Mouse (Mus musculus) urinary bladder, postnatal 0 days (tissue): ENCODE results near the gene Naa35. TPM values are rescaled to one million over a fixed set of nuclear protein-coding genes. Genes with fewer than 3 reads are reported as not detected.

ENCODE experiments used
- polyA plus RNA-seq: library from polyadenylated mRNA; unstranded; fragments of >200 nt; fragmentation: Nextera tagmentation; extraction: Ambion mirVana; gene quantifications from 2 replicates; pipeline ENCODE4 v1.2.1, GENCODE M21; 2015

Naa35 gene
- 46.9 and 55.7 TPM in 2 replicates for polyA plus RNA-seq

DNA sequence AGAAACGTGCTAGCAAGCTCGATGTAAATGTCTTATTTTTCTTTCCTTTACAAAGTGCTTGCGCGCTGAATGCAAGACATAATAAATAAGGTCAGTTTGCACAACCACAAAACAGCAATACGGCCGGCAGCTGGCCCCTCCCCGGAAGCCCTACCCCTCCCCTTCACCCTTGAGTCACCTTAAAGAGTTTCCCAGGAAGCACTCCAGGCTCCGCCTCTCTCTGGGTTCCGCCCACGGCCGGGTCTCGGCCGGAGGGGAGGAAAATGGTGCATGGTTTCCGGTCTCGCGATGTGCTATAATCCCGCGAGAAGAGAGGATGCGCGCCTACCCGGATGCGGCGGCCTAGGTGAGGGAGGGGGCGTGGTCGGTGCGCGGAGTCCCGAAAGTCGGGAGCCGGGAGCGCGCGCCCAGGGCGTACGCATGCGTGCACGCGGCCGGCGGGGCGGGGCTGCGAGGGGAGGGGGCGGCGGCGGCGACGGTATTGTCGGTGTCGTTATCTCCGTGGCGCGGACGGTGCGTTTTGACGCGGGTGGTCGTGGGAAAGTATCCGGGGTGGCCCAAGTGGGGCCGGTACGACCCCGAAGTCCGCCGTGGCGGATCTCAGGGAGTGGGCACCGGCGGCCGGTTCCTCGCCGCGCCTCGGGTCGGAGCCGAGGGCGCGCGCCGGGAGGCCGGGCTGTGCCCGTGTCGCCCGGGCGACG, at the start of gene Naa35, which contains the start of gene Agtpbp1:
TSS of gene Naa35 (plus strand) at position 313 of the 701 bp plus-strand sequence.
TSS of gene Agtpbp1 (minus strand) at position 281 of the 701 bp plus-strand sequence.

DNA sequence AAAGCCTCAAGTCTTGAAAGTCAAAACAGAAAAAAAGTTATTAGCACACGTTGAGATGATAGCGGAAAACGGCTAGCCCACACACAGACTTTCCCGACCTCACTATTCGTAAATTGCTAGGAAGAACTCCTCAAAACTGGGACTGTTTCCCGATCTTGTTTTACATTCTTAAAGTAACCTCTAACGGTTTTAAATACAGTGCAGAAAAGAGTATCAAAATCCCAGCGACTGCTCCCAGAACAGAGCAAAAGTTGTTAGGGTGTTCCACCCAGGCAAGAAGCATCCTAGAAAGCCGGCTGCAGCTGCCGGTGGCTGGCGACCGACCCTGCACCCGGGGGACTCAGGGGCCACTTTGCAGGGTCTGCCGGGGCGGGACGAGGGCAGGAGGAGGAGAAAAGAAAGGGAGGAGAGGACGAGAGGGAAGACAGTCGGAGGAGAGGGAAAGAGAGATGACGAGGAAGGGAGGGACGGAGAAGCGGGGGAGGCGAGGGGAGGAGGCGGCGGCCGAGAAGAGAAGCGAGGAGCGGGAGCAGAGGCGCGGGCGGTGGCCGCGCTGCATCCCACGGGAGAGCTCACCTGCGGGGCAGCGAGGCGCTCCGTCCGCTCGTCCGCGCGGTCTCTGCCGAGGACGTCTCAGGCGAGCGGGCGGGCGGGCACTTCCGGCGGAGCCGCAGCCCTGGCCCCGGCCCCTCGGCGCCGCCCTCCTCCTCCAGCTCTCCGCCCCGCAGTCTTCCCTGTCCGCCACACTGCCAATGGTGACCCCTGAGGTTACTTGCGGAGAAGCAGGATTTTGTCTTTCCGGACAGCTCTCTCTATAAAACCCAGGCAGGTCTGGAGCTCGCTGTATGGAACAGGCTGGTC, 90.3 kb downstream of the Naa35 start, which contains the start of gene Golm1:
TSS of gene Golm1 (minus strand) at position 661 of the 861 bp plus-strand sequence.

Other genes starting within 250 kb of the Naa35 start
- 17.9 and 20.9 TPM in 2 replicates for gene Agtpbp1, start within 50 bp of the Naa35 start, polyA plus RNA-seq
- 17.8 and 18.2 TPM in 2 replicates for gene Golm1, start 90.6 kb downstream of the Naa35 start, polyA plus RNA-seq
- gene 4921517D22Rik, start 108.8 kb downstream of the Naa35 start, polyA plus RNA-seq: not detected in 2 replicates
- not detected in 2 replicates for gene Spata31d1a, start 125.1 kb downstream of the Naa35 start, polyA plus RNA-seq
- not detected in 2 replicates for gene Spata31d1b, start 127.0 kb downstream of the Naa35 start, polyA plus RNA-seq
- not detected in 2 replicates for gene Spata31d1d, start 146.5 kb downstream of the Naa35 start, polyA plus RNA-seq
- not detected in 2 replicates for gene 1700014D04Rik, start 161.5 kb downstream of the Naa35 start, polyA plus RNA-seq
- 79.9 and 80.6 TPM in 2 replicates for gene Isca1, start 184.6 kb downstream of the Naa35 start, polyA plus RNA-seq
- not detected in 2 replicates for gene Gm49354, start 197.0 kb downstream of the Naa35 start, polyA plus RNA-seq
- 28.7 and 34.7 TPM in 2 replicates for gene Tut7, start 237.9 kb downstream of the Naa35 start, polyA plus RNA-seq